Mouse (Mus musculus): ENCODE data around the gene Gpr156. TPM values are rescaled to one million over a fixed set of nuclear protein-coding genes. Genes with fewer than 3 reads are reported as not detected.
"Not testable (repeated sequence)": the region's sequence is repeated elsewhere in the genome, so short reads cannot be mapped to it uniquely, and the experiment has no call there.

Gpr156 gene
- polyA plus RNA-seq, 1 experiment from 2014 or later = 1.3 TPM

- no peak overlapping the region for H3K4me2 ChIP-seq (replicated peaks; ENCODE audit: low read depth, low read length)
- no peak overlapping the region for H3K27ac ChIP-seq (ENCODE audit: low read length)
- peaks cover 21% of the 10 kb centered on the region for H3K4me1 ChIP-seq (ENCODE audit: insufficient read depth, low read length)
- H3K27me3 ChIP-seq (ENCODE audit: insufficient read depth, low read length) = no peaks in the 10 kb centered on the region
- no peak overlapping the region for H3K4me3 ChIP-seq (ENCODE audit: low read length)
- H3K9me3 ChIP-seq (ENCODE audit: low read length) = no peaks in the 10 kb centered on the region
- no peak overlapping the region for H3K9ac ChIP-seq (replicated peaks; ENCODE audit: low read length)
- H3K36me3 ChIP-seq (ENCODE audit: insufficient read depth, low read length) = no peaks in the 10 kb centered on the region
- 71% methylated on average over 2 of the region's 2 CpGs for WGBS
- ATAC-seq (ENCODE audit: low FRiP score, low TSS enrichment) = no peak
Observed at GRCm38 (mm10) chr16:37967415-37967814, 51.1 kb downstream of the Gpr156 start.

GRCm38 (mm10) chr16:37971522-37971921 is 55.2 kb downstream of the Gpr156 start:
- Histone ChIP-seq H3K4me2 (replicated peaks; ENCODE audit: low read depth, low read length) (no peak overlapping the region), H3K9me3 (ENCODE audit: low read length) (no peaks in the 10 kb centered on the region), H3K9ac (replicated peaks; ENCODE audit: low read length) (no peak overlapping the region), H3K36me3 (ENCODE audit: insufficient read depth, low read length) (no peaks in the 10 kb centered on the region), H3K4me3 (ENCODE audit: low read length) (no peak overlapping the region), H3K27ac (ENCODE audit: low read length) (no peak overlapping the region), H3K4me1 (ENCODE audit: insufficient read depth, low read length) (peaks cover 5% of the 10 kb centered on the region; the same call in 1 of the 2 replicates), H3K27me3 (ENCODE audit: insufficient read depth, low read length) (no peaks in the 10 kb centered on the region)
- ATAC-seq (ENCODE audit: low FRiP score, low TSS enrichment) = no peak
- 42% methylated on average over 5 of the region's 5 CpGs for WGBS

GRCm38 (mm10) chr16:37972357-37972756 is 56.1 kb downstream of the Gpr156 start:
- no peaks in the 10 kb centered on the region for H3K27me3 ChIP-seq (ENCODE audit: insufficient read depth, low read length)
- H3K9me3 ChIP-seq (ENCODE audit: low read length) = no peaks in the 10 kb centered on the region
- ATAC-seq (ENCODE audit: low FRiP score, low TSS enrichment) = no peak
- peaks cover 5% of the 10 kb centered on the region; the same call in 1 of the 2 replicates for H3K4me1 ChIP-seq (ENCODE audit: insufficient read depth, low read length)
- H3K4me3 ChIP-seq (ENCODE audit: low read length) = no peak overlapping the region
- no peak overlapping the region for H3K9ac ChIP-seq (replicated peaks; ENCODE audit: low read length)
- no peak overlapping the region for H3K27ac ChIP-seq (ENCODE audit: low read length)
- no peak overlapping the region for H3K4me2 ChIP-seq (replicated peaks; ENCODE audit: low read depth, low read length)
- H3K36me3 ChIP-seq (ENCODE audit: insufficient read depth, low read length) = no peaks in the 10 kb centered on the region
- WGBS = 44% methylated on average over 8 of the region's 8 CpGs

GRCm38 (mm10) chr16:37973239-37973638 is 56.9 kb downstream of the Gpr156 start:
- not testable (repeated sequence) for ATAC-seq (ENCODE audit: low FRiP score, low TSS enrichment); H3K36me3 ChIP-seq (ENCODE audit: insufficient read depth, low read length); H3K4me2 ChIP-seq (replicated peaks; ENCODE audit: low read depth, low read length); H3K27me3 ChIP-seq (ENCODE audit: insufficient read depth, low read length); H3K4me1 ChIP-seq (ENCODE audit: insufficient read depth, low read length); H3K27ac ChIP-seq (ENCODE audit: low read length); H3K4me3 ChIP-seq (ENCODE audit: low read length); H3K9ac ChIP-seq (replicated peaks; ENCODE audit: low read length); H3K9me3 ChIP-seq (ENCODE audit: low read length)
- 93% methylated on average over 9 of the region's 9 CpGs for WGBS

- Histone ChIP-seq H3K4me3 (ENCODE audit: low read length) (no peak overlapping the region), H3K9me3 (ENCODE audit: low read length) (no peaks in the 10 kb centered on the region), H3K27ac (ENCODE audit: low read length) (no peak overlapping the region), H3K36me3 (ENCODE audit: insufficient read depth, low read length) (no peaks in the 10 kb centered on the region), H3K4me2 (replicated peaks; ENCODE audit: low read depth, low read length) (no peak overlapping the region), H3K27me3 (ENCODE audit: insufficient read depth, low read length) (no peaks in the 10 kb centered on the region), H3K9ac (replicated peaks; ENCODE audit: low read length) (no peak overlapping the region), H3K4me1 (ENCODE audit: insufficient read depth, low read length) (peaks cover 5% of the 10 kb centered on the region; the same call in 1 of the 2 replicates)
- ATAC-seq (ENCODE audit: low FRiP score, low TSS enrichment) = no peak
- WGBS = 50% methylated on average over 11 of the region's 11 CpGs
Observed at GRCm38 (mm10) chr16:37973855-37974519, 57.7 kb downstream of the Gpr156 start.

- Histone ChIP-seq H3K36me3 (ENCODE audit: insufficient read depth, low read length) (no peaks in the 10 kb centered on the region), H3K4me1 (ENCODE audit: insufficient read depth, low read length) (peaks cover 5% of the 10 kb centered on the region; the same call in 1 of the 2 replicates), H3K9ac (replicated peaks; ENCODE audit: low read length) (no peak overlapping the region)
Observed at GRCm38 (mm10) chr16:37974520-37975340, 58.4 kb downstream of the Gpr156 start.

GRCm38 (mm10) chr16:37981907-37982306 is 65.6 kb downstream of the Gpr156 start:
- Histone ChIP-seq H3K27ac (ENCODE audit: low read length) (no peak overlapping the region), H3K4me2 (replicated peaks; ENCODE audit: low read depth, low read length) (no peak overlapping the region), H3K36me3 (ENCODE audit: insufficient read depth, low read length) (no peaks in the 10 kb centered on the region), H3K4me3 (ENCODE audit: low read length) (no peak overlapping the region), H3K4me1 (ENCODE audit: insufficient read depth, low read length) (no peaks in the 10 kb centered on the region), H3K9ac (replicated peaks; ENCODE audit: low read length) (no peak overlapping the region), H3K27me3 (ENCODE audit: insufficient read depth, low read length) (no peaks in the 10 kb centered on the region), H3K9me3 (ENCODE audit: low read length) (no peaks in the 10 kb centered on the region)
- ATAC-seq (ENCODE audit: low FRiP score, low TSS enrichment) = no peak
- 65% methylated on average over 1 of the region's 1 CpGs for WGBS

More at GRCm38 (mm10) chr16:37974520-37975340, 58.4 kb downstream of the Gpr156 start:
- ATAC-seq (ENCODE audit: low FRiP score, low TSS enrichment) = no peak
- Histone ChIP-seq H3K27ac (ENCODE audit: low read length) (no peak overlapping the region), H3K27me3 (ENCODE audit: insufficient read depth, low read length) (no peaks in the 10 kb centered on the region), H3K4me2 (replicated peaks; ENCODE audit: low read depth, low read length) (no peak overlapping the region), H3K4me3 (ENCODE audit: low read length) (no peak overlapping the region), H3K9me3 (ENCODE audit: low read length) (no peaks in the 10 kb centered on the region)
- WGBS = 52% methylated on average over 13 of the region's 13 CpGs

GRCm38 (mm10) chr16:37988211-37988865 is 72.0 kb downstream of the Gpr156 start:
- 29% methylated on average over 11 of the region's 11 CpGs for WGBS

GRCm38 (mm10) chr16:37989796-37990195 is 73.5 kb downstream of the Gpr156 start:
- Histone ChIP-seq H3K9ac (replicated peaks; ENCODE audit: low read length) (no peak overlapping the region), H3K27me3 (ENCODE audit: insufficient read depth, low read length) (no peaks in the 10 kb centered on the region), H3K9me3 (ENCODE audit: low read length) (no peaks in the 10 kb centered on the region), H3K4me2 (replicated peaks; ENCODE audit: low read depth, low read length) (no peak overlapping the region), H3K27ac (ENCODE audit: low read length) (no peak overlapping the region), H3K4me1 (ENCODE audit: insufficient read depth, low read length) (peaks cover 24% of the 10 kb centered on the region), H3K36me3 (ENCODE audit: insufficient read depth, low read length) (no peaks in the 10 kb centered on the region), H3K4me3 (ENCODE audit: low read length) (no peak overlapping the region)
- no peak for ATAC-seq (ENCODE audit: low FRiP score, low TSS enrichment)
- whole genome bisulfite sequencing = 73% methylated on average over 3 of the region's 3 CpGs

More at GRCm38 (mm10) chr16:37988211-37988865, 72.0 kb downstream of the Gpr156 start:
- Histone ChIP-seq H3K4me3 (ENCODE audit: low read length) (no peak overlapping the region), H3K4me2 (replicated peaks; ENCODE audit: low read depth, low read length) (no peak overlapping the region), H3K36me3 (ENCODE audit: insufficient read depth, low read length) (no peaks in the 10 kb centered on the region), H3K9ac (replicated peaks; ENCODE audit: low read length) (no peak overlapping the region), H3K9me3 (ENCODE audit: low read length) (no peaks in the 10 kb centered on the region), H3K4me1 (ENCODE audit: insufficient read depth, low read length) (peaks cover 20% of the 10 kb centered on the region), H3K27me3 (ENCODE audit: insufficient read depth, low read length) (no peaks in the 10 kb centered on the region), H3K27ac (ENCODE audit: low read length) (no peak overlapping the region)
- ATAC-seq (ENCODE audit: low FRiP score, low TSS enrichment) = no peak

All from kidney, embryonic 16.5 days (tissue).